Mouse (Mus musculus): Measurements from ENCODE around the gene Setd5. TPM values are rescaled to one million over a fixed set of nuclear protein-coding genes. Genes with fewer than 3 reads are reported as not detected.

Gene Setd5
- polyA plus RNA-seq, 1 experiment: 21.3 TPM

DNA sequence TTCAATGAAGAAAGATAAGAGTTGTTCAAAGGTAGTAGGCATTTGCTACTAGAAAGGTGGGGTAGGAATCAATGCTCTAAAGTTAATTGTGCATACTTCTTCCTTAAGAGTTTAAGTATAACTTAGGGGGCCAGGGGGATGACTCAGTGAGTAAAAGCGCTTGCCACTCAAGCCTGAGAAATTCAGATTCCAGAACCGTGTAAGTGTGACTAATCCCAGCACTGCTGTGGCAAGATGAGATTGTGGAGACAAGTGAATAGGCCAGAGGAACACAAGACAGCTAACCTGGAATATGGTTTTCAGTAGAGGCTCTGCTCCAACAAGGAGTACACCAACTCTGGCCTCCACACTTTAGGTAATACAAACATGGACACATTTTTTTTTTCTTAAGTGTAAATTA, 56.2 kb downstream of the Setd5 start:
- Histone ChIP-seq H3K27me3 (ENCODE audit: control insufficient read depth, insufficient read depth, low read length) (no peaks in the 10 kb centered on the region), H3K4me1 (ENCODE audit: control insufficient read depth, insufficient read depth, low read length) (no peaks in the 10 kb centered on the region), H3K36me3 (ENCODE audit: control insufficient read depth, insufficient read depth, low read length) (no peaks in the 10 kb centered on the region), H3K27ac (ENCODE audit: control insufficient read depth, insufficient read depth, low read depth, low read length) (no peak overlapping the region), H3K4me3 (ENCODE audit: control insufficient read depth, low read depth, low read length) (no peak overlapping the region)
- TF ChIP-seq POLR2A (IDR thresholded peaks at IDR 0.05; ENCODE audit: control insufficient read depth, low read depth, low read length) (no peak), CTCF (IDR thresholded peaks at IDR 0.05; ENCODE audit: control insufficient read depth, insufficient read depth, insufficient replicate concordance, low read depth, low read length) (no peak)

DNA sequence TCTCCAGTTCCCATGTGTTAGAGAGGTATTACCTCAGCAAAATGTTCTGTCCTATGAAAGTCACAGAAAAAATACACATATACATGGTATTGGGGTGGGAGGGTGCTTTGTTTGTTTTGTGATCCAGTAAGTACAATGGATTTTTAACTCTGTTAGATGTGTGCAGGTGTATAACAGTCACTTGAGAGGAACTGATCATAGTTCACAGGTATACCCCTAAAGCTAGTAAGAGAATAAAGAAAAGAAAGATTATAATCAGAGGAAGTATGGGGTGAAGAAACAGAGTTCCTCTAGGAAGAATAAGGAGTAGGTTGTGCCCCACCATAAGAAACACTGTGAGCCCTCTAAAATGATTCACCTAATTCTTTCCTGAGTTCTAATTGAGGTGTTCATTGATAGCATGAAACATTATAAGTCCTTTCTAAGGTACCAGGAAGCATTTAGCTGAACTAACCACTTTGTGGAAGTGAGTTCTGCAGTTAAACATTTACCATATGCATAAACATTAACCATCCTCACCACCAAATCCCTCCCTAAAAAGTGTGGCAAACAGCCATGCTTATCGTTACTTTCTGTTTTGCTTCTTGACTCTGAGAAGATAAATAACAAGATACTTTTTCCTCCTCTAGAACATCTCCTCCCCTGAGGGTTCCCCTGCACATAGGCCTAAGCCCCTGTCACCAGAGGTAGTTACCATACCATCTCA, 64.4 kb downstream of the Setd5 start:
- Histone ChIP-seq H3K4me1 (ENCODE audit: control insufficient read depth, insufficient read depth, low read length) (no peaks in the 10 kb centered on the region), H3K27ac (ENCODE audit: control insufficient read depth, insufficient read depth, low read depth, low read length) (no peak overlapping the region), H3K27me3 (ENCODE audit: control insufficient read depth, insufficient read depth, low read length) (no peaks in the 10 kb centered on the region), H3K36me3 (ENCODE audit: control insufficient read depth, insufficient read depth, low read length) (peaks cover 2% of the 10 kb centered on the region), H3K4me3 (ENCODE audit: control insufficient read depth, low read depth, low read length) (no peak overlapping the region)
- TF ChIP-seq CTCF (IDR thresholded peaks at IDR 0.05; ENCODE audit: control insufficient read depth, insufficient read depth, insufficient replicate concordance, low read depth, low read length) (no peak), POLR2A (IDR thresholded peaks at IDR 0.05; ENCODE audit: control insufficient read depth, low read depth, low read length) (no peak)

DNA sequence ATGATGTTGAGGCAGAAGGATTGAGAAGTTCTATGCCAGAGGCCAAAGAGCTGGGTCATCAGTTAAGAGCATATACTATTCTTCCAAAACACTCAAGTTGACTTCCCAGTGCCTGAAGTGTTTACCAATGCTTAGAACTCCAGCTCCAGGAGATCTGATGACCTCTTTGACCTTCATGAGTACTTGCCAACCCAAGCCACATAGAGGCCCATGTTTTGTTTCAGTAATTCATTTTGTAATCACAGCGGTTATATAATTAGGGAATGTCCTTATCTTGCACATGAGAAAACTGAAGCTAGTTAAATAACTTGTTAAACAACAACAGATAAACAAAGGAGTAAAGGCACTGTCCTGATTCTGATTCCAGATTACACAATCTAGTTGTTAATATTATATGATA, 67.6 kb downstream of the Setd5 start:
- H3K36me3 ChIP-seq (ENCODE audit: control insufficient read depth, insufficient read depth, low read length): peaks cover 2% of the 10 kb centered on the region
- no peak overlapping the region for H3K4me3 ChIP-seq (ENCODE audit: control insufficient read depth, low read depth, low read length)
- H3K4me1 ChIP-seq (ENCODE audit: control insufficient read depth, insufficient read depth, low read length): no peaks in the 10 kb centered on the region
- H3K27ac ChIP-seq (ENCODE audit: control insufficient read depth, insufficient read depth, low read depth, low read length): no peak overlapping the region
- no peak for TF ChIP-seq POLR2A (IDR thresholded peaks at IDR 0.05; ENCODE audit: control insufficient read depth, low read depth, low read length)
- no peak for TF ChIP-seq CTCF (IDR thresholded peaks at IDR 0.05; ENCODE audit: control insufficient read depth, insufficient read depth, insufficient replicate concordance, low read depth, low read length)
- no peaks in the 10 kb centered on the region for H3K27me3 ChIP-seq (ENCODE audit: control insufficient read depth, insufficient read depth, low read length)

DNA sequence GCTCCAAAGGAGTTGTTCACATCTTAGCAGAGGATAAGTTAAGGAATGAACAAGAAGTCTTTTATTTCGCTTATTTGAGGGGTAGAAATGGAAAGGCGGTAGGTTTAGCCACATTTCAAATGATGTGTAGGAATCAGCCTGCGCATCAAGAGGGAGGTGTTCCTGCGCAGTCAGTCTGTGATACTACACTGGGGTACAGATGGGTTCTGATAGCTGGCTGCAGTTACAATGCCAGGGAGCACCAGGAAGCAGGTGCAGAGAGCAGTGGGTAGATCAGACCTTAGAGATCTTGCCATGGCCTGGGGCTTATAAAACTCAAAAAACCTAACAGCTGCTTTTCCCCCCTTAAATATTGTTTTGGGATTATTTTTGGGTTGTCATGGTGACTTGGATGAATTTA, 68.1 kb downstream of the Setd5 start:
- Histone ChIP-seq H3K36me3 (ENCODE audit: control insufficient read depth, insufficient read depth, low read length) (peaks cover 3% of the 10 kb centered on the region), H3K27ac (ENCODE audit: control insufficient read depth, insufficient read depth, low read depth, low read length) (no peak overlapping the region), H3K4me3 (ENCODE audit: control insufficient read depth, low read depth, low read length) (no peak overlapping the region), H3K4me1 (ENCODE audit: control insufficient read depth, insufficient read depth, low read length) (no peaks in the 10 kb centered on the region), H3K27me3 (ENCODE audit: control insufficient read depth, insufficient read depth, low read length) (no peaks in the 10 kb centered on the region)
- no peak for TF ChIP-seq POLR2A (IDR thresholded peaks at IDR 0.05; ENCODE audit: control insufficient read depth, low read depth, low read length)
- no peak for TF ChIP-seq CTCF (IDR thresholded peaks at IDR 0.05; ENCODE audit: control insufficient read depth, insufficient read depth, insufficient replicate concordance, low read depth, low read length)

DNA sequence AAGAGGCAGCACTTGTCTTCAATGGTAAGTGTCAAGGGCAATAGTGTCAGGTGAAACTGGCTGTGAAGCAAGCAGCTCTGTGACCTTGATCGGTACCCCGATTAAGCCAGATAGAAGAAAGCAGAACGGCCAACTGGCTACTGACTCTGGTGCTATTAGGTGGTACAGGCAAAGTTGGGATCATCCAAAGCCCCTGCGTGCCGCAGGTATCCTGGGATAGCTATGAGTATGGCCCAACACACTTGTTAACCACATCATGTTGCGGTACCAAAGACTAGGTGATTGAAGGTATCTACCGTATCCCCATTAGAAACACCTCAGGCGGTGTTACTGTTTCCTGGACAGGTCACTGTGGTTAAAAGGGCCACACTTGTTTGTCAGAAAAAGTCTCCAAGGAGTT, 76.9 kb downstream of the Setd5 start:
- Histone ChIP-seq H3K4me1 (ENCODE audit: control insufficient read depth, insufficient read depth, low read length) (no peaks in the 10 kb centered on the region), H3K27me3 (ENCODE audit: control insufficient read depth, insufficient read depth, low read length) (no peaks in the 10 kb centered on the region), H3K27ac (ENCODE audit: control insufficient read depth, insufficient read depth, low read depth, low read length) (no peak overlapping the region), H3K4me3 (ENCODE audit: control insufficient read depth, low read depth, low read length) (no peak overlapping the region), H3K36me3 (ENCODE audit: control insufficient read depth, insufficient read depth, low read length) (0 out of 2 replicates have a peak, but pooled peaks cover 1% of the 10 kb centered on the region)
- no peak for TF ChIP-seq CTCF (IDR thresholded peaks at IDR 0.05; ENCODE audit: control insufficient read depth, insufficient read depth, insufficient replicate concordance, low read depth, low read length)
- TF ChIP-seq POLR2A (IDR thresholded peaks at IDR 0.05; ENCODE audit: control insufficient read depth, low read depth, low read length): no peak

DNA sequence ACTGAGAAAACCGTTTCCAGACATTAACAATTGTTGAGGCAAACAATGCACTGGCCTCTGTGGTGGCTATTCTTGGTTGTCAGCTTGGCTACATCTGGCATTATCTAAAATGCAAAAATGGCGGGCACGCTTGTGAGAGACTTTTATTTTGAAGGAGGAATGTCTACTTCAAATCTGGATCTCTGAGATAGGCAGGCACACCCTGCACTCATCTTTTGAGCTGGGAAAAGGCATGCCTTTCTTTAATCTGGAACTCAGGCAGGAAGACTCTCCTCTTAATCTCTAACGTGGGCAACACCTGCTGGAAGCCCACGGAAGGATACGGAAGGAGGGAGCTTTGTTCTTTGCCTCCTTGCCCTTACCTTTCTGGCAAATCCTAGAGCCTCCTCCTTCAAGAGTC, 77.7 kb downstream of the Setd5 start:
- Histone ChIP-seq H3K36me3 (ENCODE audit: control insufficient read depth, insufficient read depth, low read length) (0 out of 2 replicates have a peak, but pooled peaks cover 1% of the 10 kb centered on the region), H3K27me3 (ENCODE audit: control insufficient read depth, insufficient read depth, low read length) (no peaks in the 10 kb centered on the region), H3K4me3 (ENCODE audit: control insufficient read depth, low read depth, low read length) (no peak overlapping the region), H3K4me1 (ENCODE audit: control insufficient read depth, insufficient read depth, low read length) (no peaks in the 10 kb centered on the region), H3K27ac (ENCODE audit: control insufficient read depth, insufficient read depth, low read depth, low read length) (no peak overlapping the region)
- TF ChIP-seq POLR2A (IDR thresholded peaks at IDR 0.05; ENCODE audit: control insufficient read depth, low read depth, low read length) (no peak), CTCF (IDR thresholded peaks at IDR 0.05; ENCODE audit: control insufficient read depth, insufficient read depth, insufficient replicate concordance, low read depth, low read length) (no peak)

DNA sequence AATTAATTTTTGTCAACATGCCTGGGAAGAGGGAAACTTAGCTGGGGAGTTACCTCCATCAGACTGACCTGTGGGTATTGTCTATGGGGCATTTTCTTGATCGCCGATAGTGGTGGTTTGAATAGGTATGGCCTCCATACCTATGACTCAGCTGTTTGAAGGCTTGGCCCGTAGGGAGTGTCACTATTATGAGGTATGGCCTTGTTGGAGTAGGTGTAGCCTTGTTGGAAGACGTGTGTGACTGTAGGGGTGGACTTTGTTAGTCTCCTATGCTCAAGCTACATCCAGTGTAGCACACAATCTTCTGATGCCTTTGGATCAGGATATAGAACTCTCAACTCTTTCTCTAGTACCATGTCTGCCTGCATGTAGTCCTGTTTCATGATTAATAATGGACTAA, 78.9 kb downstream of the Setd5 start:
- Histone ChIP-seq H3K27ac (ENCODE audit: control insufficient read depth, insufficient read depth, low read depth, low read length) (no peak overlapping the region), H3K4me1 (ENCODE audit: control insufficient read depth, insufficient read depth, low read length) (no peaks in the 10 kb centered on the region), H3K4me3 (ENCODE audit: control insufficient read depth, low read depth, low read length) (no peak overlapping the region), H3K36me3 (ENCODE audit: control insufficient read depth, insufficient read depth, low read length) (no peaks in the 10 kb centered on the region), H3K27me3 (ENCODE audit: control insufficient read depth, insufficient read depth, low read length) (no peaks in the 10 kb centered on the region)
- no peak for TF ChIP-seq POLR2A (IDR thresholded peaks at IDR 0.05; ENCODE audit: control insufficient read depth, low read depth, low read length)
- TF ChIP-seq CTCF (IDR thresholded peaks at IDR 0.05; ENCODE audit: control insufficient read depth, insufficient read depth, insufficient replicate concordance, low read depth, low read length): no peak

All from testis, adult 2 months (tissue).